In genomic region chr11:82726862-82727261, GRCm38 (mm10) we compare ENCODE assay signal across 21 mouse cellular contexts. TPM values are rescaled to one million over a fixed set of nuclear protein-coding genes. Genes with fewer than 3 reads are reported as not detected.
A peak's percentile ranks its signal among the peaks of the same experiment; 100 is the strongest.
DNase-seq lines count a peak whose midpoint lies in the region; ATAC-seq and TF ChIP-seq lines count a peak whose summit lies in the region.
"Had no signal": no experiment of that assay in that cellular context is flagged by ENCODE, and none has a peak within 500 bp of the region (broad histone marks: within the 10 kb centered on the region; RNA-seq: fewer than 3 reads in every experiment).

No protein-coding gene starts in this region.

- no peak overlapping the region for H3K27ac ChIP-seq in layer of hippocampus, adult 2 months
- H3K27ac ChIP-seq: forebrain, embryonic 13.5 days; heart, embryonic 15.5 days; liver, embryonic 15.5 days had no signal

- no peak for ATAC-seq in CD4-positive, CD25-positive, alpha-beta regulatory T cell, adult 4 months
- ATAC-seq: forebrain, embryonic 13.5 days; inflammation-experienced regulatory T-cells, adult 6 months; midbrain, embryonic 16.5 days had no signal

- TF ChIP-seq POLR2A in brain, embryonic 14.5 days (IDR thresholded peaks at IDR 0.05; ENCODE audit: borderline replicate concordance, extremely low read depth, insufficient read depth, insufficient read length, poor library complexity, severe bottlenecking): no peak

- peak; percentile 50 for TF ChIP-seq CTCF in layer of hippocampus, adult 2 months (conservative IDR thresholded peaks at IDR 0.05)
- TF ChIP-seq CTCF in brain, embryonic 14.5 days (IDR thresholded peaks at IDR 0.05; ENCODE audit: borderline replicate concordance, extremely low read depth, insufficient read depth, insufficient read length): peak; percentile 24; the same call in 1 of the 2 replicates

- DNase-seq in CD4-positive, CD25-positive, alpha-beta regulatory T cell, adult 2 months (ENCODE audit: low read depth, low spot score): peak; percentile 15
- DNase-seq in layer of hippocampus, adult 2 months (ENCODE audit: low spot score in 2 of 2): no peak
- no peak for DNase-seq in layer of hippocampus, adult 9-10 months (ENCODE audit: low spot score)
- peak; percentile 61 for DNase-seq in ES-CJ7 (ENCODE audit: low read depth, low spot score)
- DNase-seq in brain, embryonic 14.5 days (ENCODE audit: low read depth): no peak
- no peak for DNase-seq in frontal cortex, postnatal 10 days (ENCODE audit: low spot score in 2 of 2)
- DNase-seq in gastrocnemius, postnatal 4 days (ENCODE audit: low spot score in 2 of 2): no peak
- DNase-seq: adrenal gland, postnatal 36 days; cerebellum, adult 9-10 months; heart, adult 18-20 months; lung, postnatal 14 days; right cerebral cortex, postnatal 14 days; thymus, postnatal 4 days had no signal

- no peak overlapping the region for H3K4me3 ChIP-seq in layer of hippocampus, adult 2 months
- H3K4me3 ChIP-seq: forebrain, embryonic 13.5 days; heart, embryonic 15.5 days; liver, embryonic 15.5 days; megakaryocyte, embryonic 14.5 days had no signal

RNA-seq across cellular contexts. Expression of gene Cct6b, which starts 37.3 kb away (rescaled TPM):
- polyA plus RNA-seq in CD4-positive, CD25-positive, alpha-beta regulatory T cell, adult 4 months (2017; shearing (Covaris generic)): under 1 TPM in 1 of 2 experiments, not detected in 1; 0.77 TPM
- total RNA-seq in layer of hippocampus, adult 2 months (2021): under 1 TPM; 0.18 to 0.44 TPM
- polyA plus RNA-seq in brain, embryonic 14.5 days (2012; rRNA removed): 0.16 and 0.20 TPM in 2 replicates
- total RNA-seq in gastrocnemius, postnatal 4 days (2021): under 1 TPM; 0.20 to 0.29 TPM
- total RNA-seq: hematopoietic stem cell, adult 5-6 weeks had no signal

RNA-seq across cellular contexts. Expression of gene Zfp830, which starts 37.3 kb away (rescaled TPM):
- polyA plus RNA-seq in CD4-positive, CD25-positive, alpha-beta regulatory T cell, adult 4 months (2017; shearing (Covaris generic)): 10 to 100 TPM; 33.6 to 36.5 TPM
- total RNA-seq in layer of hippocampus, adult 2 months (2021): 10 to 100 TPM; 14.8 to 16.9 TPM
- 13.6 and 13.8 TPM in 2 replicates for polyA plus RNA-seq in brain, embryonic 14.5 days (2012; rRNA removed)
- total RNA-seq in gastrocnemius, postnatal 4 days (2021): 10 to 100 TPM; 15.7 to 18.4 TPM

RNA-seq across cellular contexts. Expression of gene Lig3, which starts 54.0 kb away (rescaled TPM):
- 10 to 100 TPM; 16.0 to 20.8 TPM for polyA plus RNA-seq in CD4-positive, CD25-positive, alpha-beta regulatory T cell, adult 4 months (2017; shearing (Covaris generic))
- 10 to 100 TPM; 25.3 to 25.7 TPM for total RNA-seq in layer of hippocampus, adult 2 months (2021)
- polyA plus RNA-seq in brain, embryonic 14.5 days (2012; rRNA removed): 43.9 and 46.2 TPM in 2 replicates
- 10 to 100 TPM; 18.9 to 20.7 TPM for total RNA-seq in gastrocnemius, postnatal 4 days (2021)

Comparison
In these comparisons a context has a peak if more than half of its experiments do, and no peak if none do; other contexts are left out.
1. DNase-seq: peak in CD4-positive, CD25-positive, alpha-beta regulatory T cell, adult 2 months (single experiment) and ES-CJ7 (single experiment); none in layer of hippocampus, adult 2 months (0 of 2), layer of hippocampus, adult 9-10 months (single experiment), brain, embryonic 14.5 days (single experiment), frontal cortex, postnatal 10 days (0 of 2) and gastrocnemius, postnatal 4 days (0 of 2).